Mouse (Mus musculus) brain, embryonic 14.5 days (tissue): ENCODE measurements around the gene Cryba4.

Experiments
- CTCF ChIP-seq: fragments of 200-500 bp; IDR thresholded peaks from 2 replicates; pipeline ENCODE4 v1.5.1; 2012; ENCODE audit warnings: inconsistent platforms, mild to moderate bottlenecking, moderate library complexity, borderline replicate concordance; ENCODE audit not compliant: insufficient read depth, insufficient read length; ENCODE audit errors: extremely low read depth
- POLR2A ChIP-seq: fragments of 200-500 bp; IDR thresholded peaks from 2 replicates; pipeline ENCODE4 v1.6.1; 2012; ENCODE audit warnings: mild to moderate bottlenecking, inconsistent platforms, borderline replicate concordance; ENCODE audit not compliant: poor library complexity, insufficient read depth, insufficient read length, severe bottlenecking; ENCODE audit errors: extremely low read depth

- TF ChIP-seq CTCF, result no peak
- no peak for TF ChIP-seq POLR2A
These were observed 43.2 kb upstream of the Cryba4 start for GRCm38 (mm10) chr5:112295564-112295963.
